Mouse (Mus musculus) kidney, adult 2 months (tissue): ENCODE measurements at regions not wholly inside any gene's neighbourhood (a gene's known extent, or its start where the extent isn't known, plus 50 kb on each side); places are given as distances from the start of the nearest gene placed in this dataset.

Source experiments
- DNase-seq: peaks from one replicate; pipeline ENCODE4 v3.0.0; 2021
- H3K27ac ChIP-seq: fragments of 200-500 bp; 2 replicates; pipeline ENCODE4 v1.5.1; 2012; ENCODE audit warnings: low read depth, low read length, control low read depth, inconsistent platforms; ENCODE audit not compliant: insufficient read depth
- H3K27me3 ChIP-seq: fragments of 200-500 bp; replicated peaks from 2 replicates; pipeline ENCODE4 v1.6.1; 2012; ENCODE audit warnings: mild to moderate bottlenecking, moderate library complexity, low read length, inconsistent platforms; ENCODE audit not compliant: control insufficient read depth, insufficient read depth
- H3K36me3 ChIP-seq: fragments of 200-500 bp; 2 replicates; pipeline ENCODE4 v1.6.1; 2012; ENCODE audit warnings: mild to moderate bottlenecking, moderate library complexity, low read length, inconsistent platforms; ENCODE audit not compliant: control insufficient read depth, insufficient read depth
- H3K4me1 ChIP-seq: fragments of 200-500 bp; 2 replicates; pipeline ENCODE4 v1.6.1; 2011; ENCODE audit warnings: low read length; ENCODE audit not compliant: control insufficient read depth, insufficient read depth
- H3K4me3 ChIP-seq: fragments of 200-500 bp; 2 replicates; pipeline ENCODE4 v1.5.1; 2011; ENCODE audit warnings: mild to moderate bottlenecking, low read depth, low read length, control low read depth; ENCODE audit not compliant: insufficient read depth
- CTCF ChIP-seq: fragments of 200-500 bp; conservative IDR thresholded peaks from 2 replicates; pipeline ENCODE4 v1.5.1; 2011; ENCODE audit warnings: low read depth, mild to moderate bottlenecking, control low read depth, low read length, moderate library complexity, mixed read lengths; ENCODE audit not compliant: insufficient read depth, insufficient read length
- POLR2A ChIP-seq: fragments of 200-500 bp; IDR thresholded peaks from one replicate; pipeline ENCODE4 v1.6.1; 2011; ENCODE audit warnings: low read depth, low read length, control low read depth
- WGBS: fragments of 180-500 bp; shearing (Covaris S2); methylation state at CpG from one replicate; pipeline ENCODE4 v1.1.7; 2018; 5-methylcytosine and 5-hydroxymethylcytosine counted together

DNA sequence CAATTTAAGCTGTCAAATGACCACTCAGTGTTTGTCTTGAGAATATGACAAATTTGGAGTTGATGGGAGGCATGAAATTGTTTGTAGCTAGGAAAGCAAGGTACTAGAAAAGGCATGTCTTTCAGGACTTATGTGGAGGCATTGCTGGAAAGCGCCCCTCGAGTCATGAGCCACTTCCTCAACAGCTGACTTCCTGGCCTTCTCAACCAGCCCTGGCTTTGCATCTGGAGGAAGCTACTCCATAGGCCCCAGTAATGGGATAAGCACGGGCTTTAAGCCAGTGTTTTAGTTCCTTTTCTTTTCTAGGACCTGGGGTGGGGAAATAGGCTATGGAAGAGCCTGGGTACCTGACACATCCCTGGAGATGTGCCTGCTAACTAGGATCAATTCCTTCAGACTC, 60.3 kb upstream of the Tbc1d5 start:
- DNase-seq: no peak
- Histone ChIP-seq H3K27me3 (no peaks in the 10 kb centered on the region), H3K36me3 (no peaks in the 10 kb centered on the region), H3K27ac (no peak overlapping the region), H3K4me1 (no peaks in the 10 kb centered on the region), H3K4me3 (no peak overlapping the region)
- TF ChIP-seq POLR2A (no peak), CTCF (no peak)
- 59% methylated on average over 3 of the region's 3 CpGs for WGBS
